Mouse (Mus musculus): ENCODE data around the gene Gng11. TPM values are rescaled to one million over a fixed set of nuclear protein-coding genes. Genes with fewer than 3 reads are reported as not detected.

The Gng11 gene
- total RNA-seq, 2 experiments from 2014 or later: 26.5 to 41.6 TPM

Other genes with a start within 250 kb of the Gng11 start
- gene Calcr, start 239.2 kb upstream of the Gng11 start, total RNA-seq (2021): not detected
- 1 to 10 TPM in 1 of 2 experiments, under 1 TPM in 1; 0.96 to 2.0 TPM for gene Tfpi2, start 15.0 kb upstream of the Gng11 start, total RNA-seq (2021)
- gene Gngt1, start 10.1 kb upstream of the Gng11 start, total RNA-seq (2021): not detected
- 10 to 100 TPM; 40.8 to 67.5 TPM for gene Bet1, start 83.1 kb downstream of the Gng11 start, total RNA-seq (2021)